Mouse (Mus musculus) lung, postnatal 0 days (tissue): ENCODE measurements around the gene Abi3.

Source experiments
- CTCF ChIP-seq: IDR thresholded peaks from 2 replicates; pipeline ENCODE4 v1.5.1; 2016; ENCODE audit warnings: antibody characterized with exemption, mild to moderate bottlenecking
- EP300 ChIP-seq: IDR thresholded peaks from 2 replicates; pipeline ENCODE4 v1.6.1; 2016; ENCODE audit warnings: antibody characterized with exemption, mild to moderate bottlenecking, control low read depth

DNA sequence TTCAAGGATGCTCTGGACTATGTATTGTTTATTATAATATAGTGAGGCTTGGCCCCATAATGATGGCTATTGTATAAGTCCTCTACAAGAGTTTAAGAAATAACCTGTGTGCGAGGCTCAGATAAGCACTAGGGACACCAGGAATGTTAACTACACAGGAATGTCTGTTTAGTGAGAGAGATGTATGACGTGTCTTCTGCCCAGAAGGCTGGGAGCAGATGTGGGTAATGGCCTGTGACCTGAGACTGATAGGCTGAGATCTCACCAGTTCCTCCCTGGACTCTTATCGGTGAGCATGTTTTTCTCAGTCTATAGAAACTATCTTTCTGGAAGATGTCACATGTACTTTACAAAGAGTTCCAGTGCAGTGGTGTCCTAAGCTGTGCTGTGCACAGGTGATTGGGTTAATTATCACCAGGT lies 17.8 kb upstream of the Abi3 start:
- TF ChIP-seq CTCF = no peak
- no peak for TF ChIP-seq EP300
